Mouse (Mus musculus) midbrain, postnatal 0 days (tissue): ENCODE results near the gene Rai14. TPM values are rescaled to one million over a fixed set of nuclear protein-coding genes. Genes with fewer than 3 reads are reported as not detected.

Source experiments
- ATAC-seq: fragments of 200-750 bp; cut with Nextera tagmentation; 2 replicates; pipeline ENCODE4 v1.8.0; 2017; ENCODE audit warnings: moderate number of reproducible peaks, mild to moderate bottlenecking, moderate TSS enrichment, moderate library complexity; ENCODE audit not compliant: low FRiP score
- DNase-seq: peaks from one replicate; pipeline ENCODE4 v3.0.0-alpha.2; 2015; ENCODE audit warnings: low spot score
- H3K27ac ChIP-seq: fragments of 300-500 bp; sonication (generic); 2 replicates; pipeline ENCODE4 v1.5.1; 2014; ENCODE audit warnings: low read depth, mild to moderate bottlenecking, low read length, mixed read lengths
- H3K27me3 ChIP-seq: fragments of 300-500 bp; sonication (generic); 2 replicates; pipeline ENCODE4 v1.6.1; 2014; ENCODE audit warnings: low read length, control low read depth, mixed read lengths; ENCODE audit not compliant: insufficient read depth
- H3K36me3 ChIP-seq: fragments of 300-500 bp; sonication (generic); 2 replicates; pipeline ENCODE4 v1.6.1; 2014; ENCODE audit warnings: low read length, control low read depth, mixed read lengths; ENCODE audit not compliant: insufficient read depth
- H3K4me1 ChIP-seq: fragments of 300-500 bp; sonication (generic); 2 replicates; pipeline ENCODE4 v1.6.1; 2014; ENCODE audit warnings: mild to moderate bottlenecking, control low read depth, antibody characterized with exemption, low read length, mixed read lengths; ENCODE audit not compliant: insufficient read depth
- H3K4me2 ChIP-seq: fragments of 300-500 bp; sonication (generic); 2 replicates; pipeline ENCODE4 v1.6.1; 2014; ENCODE audit warnings: low read depth, mild to moderate bottlenecking, low read length, mixed read lengths; ENCODE audit not compliant: poor library complexity, severe bottlenecking
- H3K4me3 ChIP-seq: fragments of 300-500 bp; sonication (generic); 2 replicates; pipeline ENCODE4 v1.5.1; 2014; ENCODE audit warnings: low read depth, mild to moderate bottlenecking, low read length, moderate library complexity
- H3K9ac ChIP-seq: fragments of 300-500 bp; sonication (generic); replicated peaks from 2 replicates; pipeline ENCODE4 v1.6.1; 2014; ENCODE audit warnings: mild to moderate bottlenecking, low read length, moderate library complexity, mixed read lengths; ENCODE audit not compliant: poor library complexity, severe bottlenecking
- H3K9me3 ChIP-seq: fragments of 300-500 bp; sonication (generic); 2 replicates; pipeline ENCODE4 v1.6.1; 2016; ENCODE audit warnings: low read length, control low read depth
- CTCF ChIP-seq: IDR thresholded peaks from 2 replicates; pipeline ENCODE4 v1.5.1; 2016; ENCODE audit warnings: antibody characterized with exemption, mild to moderate bottlenecking
- WGBS: fragments of 180-500 bp; shearing (Covaris S2); extraction: QIAGEN DNeasy Blood & Tissue Kit; methylation state at CpG from one replicate; pipeline ENCODE4 v1.1.7; 2014; 5-methylcytosine and 5-hydroxymethylcytosine counted together
- polyA plus RNA-seq: library from polyadenylated mRNA; unstranded; fragments of >200 nt; fragmentation: Nextera tagmentation; extraction: Ambion mirVana; gene quantifications from 2 replicates; pipeline ENCODE4 v1.2.1, GENCODE M21; 2015
- total RNA-seq: library from RNA; depleted of rRNA; stranded (reverse); fragments of >200 nt; gene quantifications from 2 replicates; pipeline ENCODE4 v1.2.3, GENCODE M21; 2014

Rai14 gene
- total and polyA plus RNA-seq, 2 experiments from 2014 or later, result 4.3 to 9.0 TPM

GRCm38 (mm10) chr15:10719511-10719910 lies 5.1 kb upstream of the Rai14 start:
- H3K9ac ChIP-seq, result no peak overlapping the region
- no peak overlapping the region for H3K4me2 ChIP-seq
- H3K27ac ChIP-seq, result no peak overlapping the region
- H3K4me1 ChIP-seq, result peaks cover 5% of the 10 kb centered on the region; the same call in 1 of the 2 replicates
- H3K9me3 ChIP-seq, result no peaks in the 10 kb centered on the region
- no peak overlapping the region for H3K4me3 ChIP-seq
- H3K36me3 ChIP-seq, result no peaks in the 10 kb centered on the region
- WGBS, result 96% methylated on average over 3 of the region's 3 CpGs
- H3K27me3 ChIP-seq, result no peaks in the 10 kb centered on the region; the same call in 1 of the 2 replicates
- ATAC-seq, result no peak
- TF ChIP-seq CTCF, result no peak
- DNase-seq, result no peak

GRCm38 (mm10) chr15:10718763-10719162 lies 4.3 kb upstream of the Rai14 start:
- Histone ChIP-seq H3K4me3 (no peak overlapping the region), H3K36me3 (no peaks in the 10 kb centered on the region), H3K9ac (no peak overlapping the region), H3K9me3 (no peaks in the 10 kb centered on the region), H3K27me3 (no peaks in the 10 kb centered on the region; the same call in 1 of the 2 replicates), H3K4me1 (peaks cover 5% of the 10 kb centered on the region; the same call in 1 of the 2 replicates), H3K27ac (no peak overlapping the region), H3K4me2 (no peak overlapping the region)
- no peak for DNase-seq
- TF ChIP-seq CTCF, result no peak
- no peak for ATAC-seq
- WGBS, result 81% methylated on average over 10 of the region's 10 CpGs

- Histone ChIP-seq H3K4me1 (no peaks in the 10 kb centered on the region), H3K36me3 (no peaks in the 10 kb centered on the region), H3K9me3 (no peaks in the 10 kb centered on the region), H3K9ac (no peak overlapping the region), H3K4me3 (no peak overlapping the region), H3K27ac (no peak overlapping the region), H3K4me2 (no peak overlapping the region), H3K27me3 (no peaks in the 10 kb centered on the region; the same call in 1 of the 2 replicates)
- 97% methylated on average over 1 of the region's 1 CpGs for WGBS
- ATAC-seq, result no peak
- no peak for TF ChIP-seq CTCF
- no peak for DNase-seq
Observed at GRCm38 (mm10) chr15:10717284-10717683, 2.9 kb upstream of the Rai14 start.

GRCm38 (mm10) chr15:10715966-10716365 lies 1.5 kb upstream of the Rai14 start:
- H3K4me2 ChIP-seq, result no peak overlapping the region
- H3K9ac ChIP-seq, result no peak overlapping the region
- no peak overlapping the region for H3K27ac ChIP-seq
- TF ChIP-seq CTCF, result no peak
- DNase-seq (no peak), ATAC-seq (no peak)
- H3K36me3 ChIP-seq, result no peaks in the 10 kb centered on the region
- H3K4me1 ChIP-seq, result 0 out of 2 replicates have a peak, but pooled peaks cover 2% of the 10 kb centered on the region
- no peak overlapping the region for H3K4me3 ChIP-seq
- H3K27me3 ChIP-seq, result no peaks in the 10 kb centered on the region; the same call in 1 of the 2 replicates
- H3K9me3 ChIP-seq, result no peaks in the 10 kb centered on the region
- 15% methylated on average over 5 of the region's 5 CpGs for WGBS

- no peaks in the 10 kb centered on the region for H3K36me3 ChIP-seq
- no peaks in the 10 kb centered on the region; the same call in 1 of the 2 replicates for H3K27me3 ChIP-seq
- DNase-seq (no peak), ATAC-seq (no peak; the same call in 1 of the 2 replicates)
- 0% methylated on average over 10 of the region's 10 CpGs for whole genome bisulfite sequencing
- no peak overlapping the region for H3K9ac ChIP-seq
- no peak overlapping the region for H3K27ac ChIP-seq
- peak overlapping the region; percentile 78 for H3K4me3 ChIP-seq
- TF ChIP-seq CTCF, result no peak
- H3K4me1 ChIP-seq, result 0 out of 2 replicates have a peak, but pooled peaks cover 2% of the 10 kb centered on the region
- peak overlapping the region; percentile 99 for H3K4me2 ChIP-seq
- H3K9me3 ChIP-seq, result no peaks in the 10 kb centered on the region
Observed at GRCm38 (mm10) chr15:10715139-10715505, 698 bp upstream of the Rai14 start.

- 0 out of 2 replicates have a peak, but pooled peaks cover 2% of the 10 kb centered on the region for H3K4me1 ChIP-seq
- H3K27me3 ChIP-seq, result no peaks in the 10 kb centered on the region; the same call in 1 of the 2 replicates
- peak overlapping the region; percentile 70 for H3K9ac ChIP-seq
- TF ChIP-seq CTCF, result no peak
- H3K9me3 ChIP-seq, result no peaks in the 10 kb centered on the region
- H3K4me2 ChIP-seq, result peak overlapping the region; percentile 99
- 0 out of 2 replicates have a peak overlapping the region, but pooled peaks have one; percentile 26 for H3K27ac ChIP-seq
- peak overlapping the region; percentile 78 for H3K4me3 ChIP-seq
- no peaks in the 10 kb centered on the region for H3K36me3 ChIP-seq
- ATAC-seq (peak; percentile 51), DNase-seq (no peak)
- under 1% methylated on average over 25 of the region's 35 CpGs for WGBS
Observed at GRCm38 (mm10) chr15:10713626-10714316, 653 bp downstream of the Rai14 start.
